Mouse (Mus musculus) urinary bladder, postnatal 36 days (tissue): Measurements from ENCODE around the gene Stk10.
"Not testable (repeated sequence)": the region's sequence is repeated elsewhere in the genome, so short reads cannot be mapped to it uniquely, and the experiment has no call there.

Source experiments
- DNase-seq, 2 experiments: peaks; one replicate each; pipeline ENCODE4 v3.0.0; 2022; ENCODE audit warnings: low spot score in 2 of 2, mixed read lengths in 1 of 2

Stk10 gene

GRCm38 (mm10) chr11:32532765-32533481 is at the start of gene Stk10:
Gene Stk10 (plus strand): TSS chr11:32533305.
- DNase-seq, result peak; percentile 85 to 91

- no peak for DNase-seq
Measured at GRCm38 (mm10) chr11:32485290-32485689, 47.8 kb upstream of the Stk10 start.

- no peak for DNase-seq
Measured at GRCm38 (mm10) chr11:32486621-32487020, 46.5 kb upstream of the Stk10 start.

GRCm38 (mm10) chr11:32487501-32487900 is 45.6 kb upstream of the Stk10 start:
- DNase-seq, result no peak

GRCm38 (mm10) chr11:32488344-32488743 is 44.8 kb upstream of the Stk10 start:
- DNase-seq, result no peak

- no peak for DNase-seq
Measured at GRCm38 (mm10) chr11:32488808-32489670, 44.1 kb upstream of the Stk10 start.

DNA sequence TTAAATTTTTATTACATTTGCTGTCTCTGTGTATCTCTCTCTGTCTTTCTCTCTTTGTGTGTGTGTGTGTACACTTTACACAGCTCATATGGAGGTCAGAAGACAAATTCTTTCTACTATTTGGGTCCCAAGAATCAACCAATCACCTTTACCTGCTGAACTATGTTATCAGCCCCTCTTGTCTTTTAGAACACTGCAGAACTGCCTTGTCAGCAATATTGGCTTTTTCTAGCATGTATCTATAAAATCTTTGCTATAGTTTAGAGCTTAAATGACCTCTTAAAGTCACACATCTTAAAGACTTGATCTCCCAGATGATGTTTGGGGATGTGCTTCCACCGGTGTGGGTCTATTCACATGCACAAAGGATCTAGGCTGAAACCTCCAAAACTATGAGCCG is 42.0 kb upstream of the Stk10 start:
- no peak for DNase-seq

DNA sequence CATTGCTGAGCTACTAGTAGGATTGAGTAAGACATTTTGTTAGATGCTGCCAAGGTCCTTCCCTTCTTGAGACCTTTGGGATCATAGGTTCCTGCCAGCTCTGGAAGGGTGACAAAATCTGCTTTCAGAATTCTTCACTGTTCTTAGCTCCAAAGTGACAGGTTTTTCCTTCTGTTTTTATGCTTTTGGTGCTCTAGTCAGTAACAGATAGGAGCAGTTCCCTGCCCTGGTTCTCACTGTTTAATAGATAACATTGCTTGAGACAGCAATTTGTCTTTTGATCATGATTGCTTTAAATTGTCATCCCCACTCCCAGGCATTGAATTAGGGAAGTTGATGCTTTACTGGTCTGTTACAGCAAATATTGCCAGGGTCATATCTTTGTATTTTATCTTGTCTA is 39.8 kb upstream of the Stk10 start:
- DNase-seq, result peak in 1 of 2 experiments; percentile 17

GRCm38 (mm10) chr11:32495283-32495682 is 37.8 kb upstream of the Stk10 start:
- no peak for DNase-seq

DNA sequence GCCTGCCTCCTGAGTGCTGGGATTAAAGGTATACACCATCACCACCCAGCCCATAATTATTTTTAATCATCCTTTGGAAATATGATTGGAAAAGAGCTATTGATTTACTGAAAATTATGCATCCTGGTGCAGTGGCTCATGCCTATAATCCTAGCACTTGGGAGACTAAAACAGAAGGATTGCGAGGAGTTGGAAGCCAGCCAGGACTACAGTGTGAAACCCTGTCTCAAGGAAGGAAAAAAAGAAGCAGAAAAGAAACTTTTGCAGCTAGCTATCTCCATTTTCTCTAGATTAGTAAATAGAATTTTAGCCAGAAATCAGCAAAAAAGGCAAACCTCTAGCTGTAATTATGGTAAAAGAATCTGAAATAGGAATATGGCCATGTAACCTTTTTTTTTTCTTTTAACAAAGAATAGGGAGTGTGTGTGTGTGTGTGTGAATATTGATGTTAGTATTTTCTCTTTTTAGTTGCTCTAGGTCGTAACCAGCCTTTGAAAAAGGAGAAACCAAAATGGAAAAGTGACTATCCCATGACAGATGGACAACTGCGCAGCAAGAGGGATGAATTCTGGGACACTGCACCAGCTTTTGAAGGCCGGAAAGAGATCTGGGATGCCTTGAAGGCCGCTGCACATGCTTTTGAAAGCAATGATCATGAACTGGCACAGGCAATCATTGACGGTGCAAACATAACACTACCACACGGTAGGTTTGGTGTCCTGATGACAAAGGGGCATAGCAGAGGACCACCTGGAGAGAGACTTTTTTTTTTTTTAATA is 34.2 kb upstream of the Stk10 start:
- peak in 1 of 2 experiments; percentile 30 for DNase-seq

- no peak for DNase-seq
Measured at GRCm38 (mm10) chr11:32499931-32500330, 33.2 kb upstream of the Stk10 start.

DNA sequence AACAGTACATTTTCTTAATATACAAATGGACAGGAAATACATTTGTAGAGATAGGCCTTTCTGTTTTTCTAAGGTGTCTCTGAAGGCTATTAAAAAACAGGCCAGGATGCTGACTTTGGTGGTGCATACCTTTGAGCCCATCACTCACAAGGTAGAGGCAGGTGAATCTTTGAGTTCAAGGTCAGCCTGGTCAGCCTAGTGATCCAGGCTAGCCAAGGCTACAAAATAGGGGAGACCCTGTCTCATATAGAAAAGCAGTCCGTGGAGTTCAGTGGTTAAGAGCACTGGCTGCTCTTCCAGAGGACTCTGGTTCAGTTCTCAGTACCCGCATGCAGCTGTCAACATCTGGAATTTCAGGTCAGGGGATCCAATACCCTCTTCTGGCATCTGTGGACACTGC is 29.4 kb upstream of the Stk10 start:
- no peak for DNase-seq

DNA sequence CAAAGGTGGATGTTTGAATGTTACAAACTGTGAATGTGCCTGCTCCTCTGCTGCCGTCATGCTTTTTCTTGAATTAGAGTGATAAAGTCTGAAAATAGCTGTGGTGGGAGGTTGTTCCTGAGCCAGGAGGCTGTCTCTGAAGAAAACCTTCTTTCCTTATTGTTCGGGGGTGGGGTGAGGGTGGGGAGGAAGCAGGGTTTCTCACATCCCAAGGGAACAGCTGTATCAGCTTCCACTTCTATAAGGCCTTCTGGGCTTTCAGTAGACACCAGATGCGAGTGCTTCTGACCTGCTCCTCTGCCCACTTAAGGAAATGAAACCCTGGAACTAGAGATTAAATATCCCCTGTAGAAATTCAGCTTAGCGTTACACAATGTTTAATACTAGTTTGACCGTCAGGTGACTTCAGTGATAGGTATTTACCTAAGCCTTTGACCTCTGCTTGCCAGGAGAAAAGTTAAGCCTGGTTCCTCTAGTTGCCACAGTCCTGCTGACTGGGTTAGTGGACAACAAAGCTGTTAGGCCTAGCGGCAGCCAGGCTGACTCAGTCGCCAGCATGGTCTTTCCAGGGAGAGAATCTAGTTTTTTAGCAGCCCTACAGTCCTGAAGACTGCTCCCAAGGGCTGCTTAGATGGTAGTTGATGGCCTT is 27.9 kb upstream of the Stk10 start:
- DNase-seq, result no peak

DNA sequence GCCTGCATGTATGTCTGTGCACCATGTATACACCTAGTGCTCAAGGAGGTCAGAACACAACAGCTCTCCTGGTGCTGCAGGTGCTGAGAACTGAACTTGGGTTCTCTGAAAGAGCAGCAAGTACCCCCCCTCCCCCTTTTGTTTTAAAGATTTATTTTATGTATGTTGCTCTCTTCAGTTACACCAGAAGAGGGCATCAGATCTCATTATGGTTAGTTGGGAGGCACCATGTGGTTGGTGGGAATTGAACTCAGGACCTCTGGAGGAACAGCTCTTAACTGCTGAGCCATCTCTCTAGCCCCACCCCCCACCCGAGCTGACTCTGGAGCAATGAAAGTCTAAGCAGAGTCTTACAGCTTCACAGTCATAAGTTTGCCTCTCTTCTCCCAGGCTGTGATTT is 22.2 kb upstream of the Stk10 start:
- no peak for DNase-seq

DNA sequence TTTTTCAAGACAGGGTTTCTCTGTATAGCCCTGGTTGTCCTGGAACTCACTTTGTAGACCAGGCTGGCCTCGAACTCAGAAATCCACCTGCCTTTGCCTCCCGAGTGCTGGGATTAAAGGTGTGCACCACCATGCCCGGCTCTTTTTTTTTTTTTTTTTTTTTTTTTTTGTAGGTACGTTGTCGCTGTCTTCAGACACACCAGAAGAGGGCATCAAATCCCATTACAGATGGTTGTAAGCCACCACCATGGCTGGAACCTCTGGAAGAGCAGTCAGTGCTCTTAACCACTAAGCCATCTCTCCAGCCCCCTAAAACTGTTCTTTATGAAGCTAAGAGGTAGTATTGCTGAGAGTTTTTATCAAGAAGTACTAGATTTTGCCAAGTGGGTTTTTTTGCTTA is 18.3 kb upstream of the Stk10 start:
- not testable (repeated sequence) for DNase-seq

DNA sequence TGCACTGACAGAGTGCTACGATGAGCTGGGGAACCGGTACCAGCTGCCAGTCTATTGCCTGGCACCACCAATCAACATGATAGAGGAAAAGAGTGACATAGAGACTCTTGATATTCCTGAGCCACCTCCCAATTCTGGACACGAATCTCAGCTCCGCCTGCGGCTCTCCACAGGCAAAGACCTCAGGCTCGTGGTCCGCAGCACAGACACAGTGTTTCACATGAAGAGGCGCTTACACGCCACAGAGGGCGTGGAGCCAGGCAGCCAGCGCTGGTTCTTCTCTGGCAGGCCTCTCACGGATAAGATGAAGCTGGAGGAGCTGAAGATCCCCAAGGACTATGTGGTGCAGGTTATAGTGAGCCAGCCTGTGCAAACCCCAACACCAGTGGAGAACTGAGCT is 17.0 kb upstream of the Stk10 start:
- DNase-seq, result no peak

DNA sequence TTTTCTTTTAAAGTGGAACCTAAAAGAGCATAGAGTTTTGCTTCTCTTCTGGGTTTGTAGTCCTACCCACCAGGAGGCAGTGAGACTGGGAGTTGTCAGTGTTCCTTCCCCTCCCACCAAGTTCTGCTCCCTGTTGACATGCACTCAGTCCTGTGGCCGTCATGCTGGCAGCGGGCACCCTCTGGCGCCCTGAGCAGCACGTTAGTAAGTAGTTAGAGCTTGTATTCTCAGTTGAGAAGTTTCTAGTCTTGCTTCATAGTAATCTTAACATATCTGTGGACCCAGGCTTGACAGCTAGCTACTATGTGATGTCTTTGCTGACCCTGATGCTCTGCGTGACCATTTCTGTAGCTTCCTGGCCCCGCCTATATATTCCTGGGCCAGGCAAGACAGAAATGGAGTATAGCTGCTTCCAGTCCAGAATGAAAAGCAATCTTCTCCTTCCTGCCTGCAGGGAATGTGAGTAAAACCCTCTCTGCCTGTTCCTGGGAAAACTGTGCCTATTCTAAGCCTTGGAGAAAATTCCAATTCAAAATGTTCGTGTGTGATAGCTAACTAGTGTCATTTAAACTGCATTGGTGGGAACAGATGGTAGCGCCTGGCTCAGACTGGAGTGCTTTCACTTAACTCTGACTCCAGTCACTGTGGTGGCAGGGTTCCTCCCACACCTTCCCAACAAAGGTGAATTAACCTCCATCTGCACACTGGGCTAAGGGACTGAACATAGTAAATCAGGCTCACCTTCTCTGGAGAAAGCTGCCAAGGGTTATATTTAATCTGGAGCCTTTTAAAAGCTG is 16.0 kb upstream of the Stk10 start:
- no peak for DNase-seq

- DNase-seq, result no peak
Measured at GRCm38 (mm10) chr11:32518770-32519169, 14.3 kb upstream of the Stk10 start.

- no peak for DNase-seq
Measured at GRCm38 (mm10) chr11:32519354-32519753, 13.8 kb upstream of the Stk10 start.

- DNase-seq, result no peak
Measured at GRCm38 (mm10) chr11:32521246-32521645, 11.9 kb upstream of the Stk10 start.
